Mouse (Mus musculus) intestine, postnatal 0 days (tissue): ENCODE data around the gene Nedd8. TPM values are rescaled to one million over a fixed set of nuclear protein-coding genes. Genes with fewer than 3 reads are reported as not detected.
A peak's percentile ranks its signal among the peaks of the same experiment; 100 is the strongest.

Source experiments
- ATAC-seq: fragments of 200-750 bp; cut with Nextera tagmentation; 2 replicates; pipeline ENCODE4 v1.8.0; 2017; ENCODE audit warnings: mild to moderate bottlenecking, moderate TSS enrichment, moderate library complexity
- H3K27ac ChIP-seq: fragments of 300-500 bp; sonication (generic); 2 replicates; pipeline ENCODE4 v1.5.1; 2014; ENCODE audit warnings: mild to moderate bottlenecking, low read depth, low read length, moderate library complexity
- H3K27me3 ChIP-seq: fragments of 300-500 bp; sonication (generic); replicated peaks from 2 replicates; pipeline ENCODE4 v1.6.1; 2014; ENCODE audit warnings: low read length, mixed read lengths; ENCODE audit not compliant: control insufficient read depth, insufficient read depth
- H3K36me3 ChIP-seq: fragments of 300-500 bp; sonication (generic); 2 replicates; pipeline ENCODE4 v1.6.1; 2014; ENCODE audit warnings: mild to moderate bottlenecking, moderate library complexity; ENCODE audit not compliant: control insufficient read depth, insufficient read depth
- H3K4me1 ChIP-seq: fragments of 300-500 bp; sonication (generic); replicated peaks from 2 replicates; pipeline ENCODE4 v1.6.1; 2014; ENCODE audit warnings: antibody characterized with exemption, low read length, mixed read lengths; ENCODE audit not compliant: control insufficient read depth, insufficient read depth
- H3K4me2 ChIP-seq: fragments of 300-500 bp; sonication (generic); replicated peaks from 2 replicates; pipeline ENCODE4 v1.6.1; 2014; ENCODE audit warnings: low read depth, mild to moderate bottlenecking, moderate library complexity
- H3K4me3 ChIP-seq: fragments of 300-500 bp; sonication (generic); 2 replicates; pipeline ENCODE4 v1.5.1; 2014; ENCODE audit warnings: low read depth, low read length
- H3K9ac ChIP-seq: fragments of 300-500 bp; sonication (generic); 2 replicates; pipeline ENCODE4 v1.6.1; 2014; ENCODE audit warnings: mild to moderate bottlenecking, low read depth, low read length
- H3K9me3 ChIP-seq: fragments of 300-500 bp; sonication (generic); 2 replicates; pipeline ENCODE4 v1.6.1; 2016; ENCODE audit warnings: mixed run types; ENCODE audit not compliant: control insufficient read depth
- CTCF ChIP-seq: sonication (generic); IDR thresholded peaks from 2 replicates; pipeline ENCODE4 v1.5.1; 2016; ENCODE audit warnings: low read depth, mild to moderate bottlenecking, control low read depth, antibody characterized with exemption, moderate library complexity
- whole genome bisulfite sequencing: fragments of 180-500 bp; shearing (Covaris S2); extraction: QIAGEN DNeasy Blood & Tissue Kit; methylation state at CpG from one replicate; pipeline ENCODE4 v1.1.7; 2014; 5-methylcytosine and 5-hydroxymethylcytosine counted together
- polyA plus RNA-seq: library from polyadenylated mRNA; unstranded; fragments of >200 nt; fragmentation: Nextera tagmentation; extraction: Ambion mirVana; gene quantifications from 2 replicates; pipeline ENCODE4 v1.2.1, GENCODE M21; 2015

Nedd8 gene
- polyA plus RNA-seq, 1 experiment from 2014 or later: 385 TPM

DNA sequence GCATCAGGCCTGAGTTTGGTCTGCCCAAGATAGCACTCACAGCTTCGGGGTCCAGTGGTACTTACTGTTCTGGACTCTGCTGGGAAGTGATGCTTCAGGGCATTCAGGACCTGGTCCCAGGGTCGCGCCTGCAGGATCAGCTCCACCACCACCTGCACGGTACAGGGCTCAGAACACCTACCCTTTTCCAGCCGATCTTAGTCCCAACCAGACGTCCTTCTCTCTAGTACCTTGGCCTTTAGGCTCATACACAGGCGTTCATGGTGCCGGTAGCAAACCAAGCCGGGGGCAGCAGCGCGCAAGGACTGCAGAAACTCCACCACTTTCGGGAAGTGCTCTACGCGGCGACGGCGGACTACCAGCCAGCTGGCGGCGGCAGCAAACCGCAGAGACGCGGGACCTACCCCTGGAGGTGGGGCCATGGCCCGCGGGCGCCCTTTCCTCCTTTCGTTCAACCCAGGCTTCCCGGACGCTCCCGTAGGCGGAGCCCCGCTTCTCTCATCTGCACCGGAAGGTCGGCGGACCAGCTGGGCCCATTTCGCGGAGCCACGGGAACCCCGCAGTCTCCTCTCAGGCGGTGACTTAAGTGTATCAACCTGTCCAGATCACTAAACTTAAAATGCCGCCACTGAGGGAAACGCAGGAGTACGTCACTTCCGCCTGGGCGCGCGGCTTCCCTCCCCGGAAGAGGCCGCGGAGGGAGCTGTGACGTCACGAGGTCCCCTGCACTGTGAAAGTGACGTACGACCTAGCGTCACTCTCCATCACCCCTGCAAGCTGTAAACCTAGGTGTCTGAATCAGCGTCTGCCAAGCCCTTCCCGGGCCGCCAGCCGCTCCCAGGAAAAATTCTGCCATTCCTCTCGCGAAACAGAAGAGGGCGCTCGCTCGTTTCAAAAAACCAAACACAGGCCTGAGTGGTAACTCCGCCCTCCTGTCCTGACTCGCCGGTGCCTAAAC, 9.5 kb upstream of the Nedd8 start, which contains the start of gene Tinf2:
Gene Tinf2, minus strand, starts transcription at position 661 of the 958 bp plus-strand sequence.
- Histone ChIP-seq H3K27ac (peak within 1 kb of the TSS; percentile 87), H3K27me3 (no peaks in the 10 kb centered on the region), H3K36me3 (peaks cover 32% of the 10 kb centered on the region), H3K4me3 (peak within 1 kb of the TSS; percentile 66), H3K9me3 (no peaks in the 10 kb centered on the region), H3K4me1 (no peaks in the 10 kb centered on the region), H3K9ac (peak within 1 kb of the TSS; percentile 56), H3K4me2 (peak within 1 kb of the TSS; percentile 81)
- under 1% methylated on average over 66 of the region's 66 CpGs for WGBS
- peak; percentile 98 for ATAC-seq
- peak; percentile 89 for TF ChIP-seq CTCF

- H3K36me3 ChIP-seq: peaks cover 48% of the 10 kb centered on the region
- ATAC-seq: no peak
- WGBS: 90% methylated on average over 4 of the region's 4 CpGs
Observed at GRCm38 (mm10) chr14:55677615-55678014, 5.7 kb upstream of the Nedd8 start.

GRCm38 (mm10) chr14:55672741-55673060, 777 bp upstream of the Nedd8 start:
- TF ChIP-seq CTCF: no peak
- Histone ChIP-seq H3K9ac (no peak overlapping the region), H3K9me3 (no peaks in the 10 kb centered on the region), H3K27ac (peak overlapping the region; percentile 17; the same call in 1 of the 2 replicates), H3K4me2 (peak overlapping the region; percentile 84), H3K4me3 (peak overlapping the region; percentile 64), H3K36me3 (peaks cover 27% of the 10 kb centered on the region; the same call in 1 of the 2 replicates), H3K27me3 (no peaks in the 10 kb centered on the region), H3K4me1 (no peaks in the 10 kb centered on the region)
- ATAC-seq: no peak
- WGBS: 69% methylated on average over 7 of the region's 7 CpGs

More at GRCm38 (mm10) chr14:55677615-55678014, 5.7 kb upstream of the Nedd8 start:
- no peak overlapping the region for H3K4me2 ChIP-seq
- H3K4me3 ChIP-seq: no peak overlapping the region
- H3K9ac ChIP-seq: no peak overlapping the region
- no peak for TF ChIP-seq CTCF
- no peaks in the 10 kb centered on the region for H3K27me3 ChIP-seq
- no peaks in the 10 kb centered on the region for H3K9me3 ChIP-seq
- H3K4me1 ChIP-seq: no peaks in the 10 kb centered on the region
- H3K27ac ChIP-seq: no peak overlapping the region; the same call in 1 of the 2 replicates

DNA sequence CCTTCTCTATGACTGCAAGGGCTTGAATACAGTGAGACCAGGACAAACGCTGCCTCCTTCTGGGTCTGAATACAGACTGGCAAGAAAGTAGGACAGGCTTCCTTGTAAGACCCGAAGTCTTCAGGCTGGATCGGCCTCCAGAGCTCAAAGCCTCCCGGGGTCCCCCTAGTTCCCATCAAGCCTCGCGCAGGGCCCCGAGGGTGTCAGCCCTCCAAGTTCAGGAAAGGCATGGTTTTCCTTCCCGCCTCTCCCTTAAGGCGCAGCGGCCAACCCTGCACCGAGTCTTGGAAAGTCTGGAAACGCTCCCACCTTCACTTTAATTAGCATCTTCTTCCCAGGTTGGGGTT, 465 bp downstream of the Nedd8 start:
- Histone ChIP-seq H3K4me2 (peak overlapping the region; percentile 84), H3K27ac (0 out of 2 replicates have a peak overlapping the region, but pooled peaks have one; percentile 28), H3K4me3 (peak overlapping the region; percentile 64), H3K9me3 (no peaks in the 10 kb centered on the region), H3K36me3 (peaks cover 20% of the 10 kb centered on the region), H3K4me1 (no peaks in the 10 kb centered on the region), H3K27me3 (no peaks in the 10 kb centered on the region), H3K9ac (peak overlapping the region; percentile 63)
- peak; percentile 5 for ATAC-seq
- 0% methylated on average over 12 of the region's 12 CpGs for WGBS
- TF ChIP-seq CTCF: no peak

DNA sequence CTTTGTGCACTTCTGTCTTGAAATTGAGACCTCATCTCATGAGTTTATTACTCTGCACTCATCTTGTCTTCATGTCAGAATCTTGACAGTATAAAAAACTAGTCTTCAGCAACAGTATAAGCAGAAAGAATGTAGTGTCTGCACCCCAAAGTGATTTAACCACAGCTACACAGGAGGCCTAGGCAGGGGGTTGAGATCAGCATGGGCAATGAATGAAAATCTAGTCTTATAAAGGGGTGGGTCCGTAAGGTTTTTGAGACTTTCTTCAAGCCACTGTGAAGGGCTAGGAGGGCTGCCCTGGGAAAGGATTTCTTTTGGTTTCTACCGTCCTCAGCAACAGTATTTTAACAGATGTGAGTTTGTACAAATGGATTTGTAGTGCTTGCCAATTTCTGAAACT, 11.3 kb downstream of the Nedd8 start:
- Histone ChIP-seq H3K27ac (no peak overlapping the region), H3K27me3 (no peaks in the 10 kb centered on the region), H3K4me3 (peak overlapping the region; percentile 71), H3K9ac (no peak overlapping the region), H3K4me1 (0 out of 2 replicates have a peak, but pooled peaks cover 4% of the 10 kb centered on the region), H3K4me2 (peak overlapping the region; percentile 75), H3K9me3 (no peaks in the 10 kb centered on the region), H3K36me3 (peaks cover 12% of the 10 kb centered on the region)
- WGBS: 46% methylated on average over 2 of the region's 2 CpGs
- no peak for TF ChIP-seq CTCF
- no peak for ATAC-seq

DNA sequence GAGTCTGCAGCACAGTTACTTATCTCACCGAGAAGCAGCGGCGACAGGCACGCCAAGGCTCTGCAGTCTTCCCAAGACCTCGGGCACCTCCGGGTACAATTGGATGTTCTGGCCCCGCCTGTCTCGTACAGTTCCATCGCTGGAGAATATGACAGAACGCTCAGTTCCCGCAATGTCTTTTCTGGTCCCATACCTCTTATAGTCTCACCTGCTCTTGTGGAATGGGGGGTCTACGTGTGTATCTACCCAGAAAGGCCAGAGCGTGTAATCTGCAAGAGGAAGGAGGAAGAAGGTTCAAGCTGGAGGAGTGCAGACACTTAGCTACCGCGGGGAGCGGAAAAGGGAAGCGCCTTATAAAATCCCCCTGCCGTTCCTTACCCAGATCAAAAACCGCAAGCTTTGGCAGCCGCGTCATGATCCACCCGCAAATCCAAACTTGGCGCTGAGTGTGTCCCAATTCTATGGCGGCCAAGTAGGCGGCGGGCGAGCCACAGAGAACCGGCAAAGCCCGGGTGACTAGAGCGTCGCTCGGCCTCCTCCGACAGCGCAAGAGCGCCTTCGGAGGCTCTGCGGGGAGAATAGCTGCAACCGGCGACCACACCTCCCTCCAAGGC, 11.9 kb downstream of the Nedd8 start, which contains the start of gene Mdp1:
Gene Mdp1, minus strand, starts transcription at position 549 of the 614 bp plus-strand sequence.
- ATAC-seq: peak; percentile 73
- peak; percentile 75 for TF ChIP-seq CTCF
- WGBS: under 1% methylated on average over 39 of the region's 39 CpGs
- Histone ChIP-seq H3K27ac (peak within 1 kb of the TSS; percentile 87), H3K4me3 (peak within 1 kb of the TSS; percentile 71), H3K9ac (peak within 1 kb of the TSS; percentile 65), H3K36me3 (peaks cover 12% of the 10 kb centered on the region), H3K4me1 (0 out of 2 replicates have a peak, but pooled peaks cover 4% of the 10 kb centered on the region), H3K9me3 (no peaks in the 10 kb centered on the region), H3K4me2 (peak within 1 kb of the TSS; percentile 75), H3K27me3 (no peaks in the 10 kb centered on the region)
